Mouse (Mus musculus): Measurements from ENCODE around the gene Tnxb. TPM values are rescaled to one million over a fixed set of nuclear protein-coding genes. Genes with fewer than 3 reads are reported as not detected.

Tnxb gene
- polyA plus RNA-seq, 1 experiment from 2014 or later, result 0.05 TPM

DNA sequence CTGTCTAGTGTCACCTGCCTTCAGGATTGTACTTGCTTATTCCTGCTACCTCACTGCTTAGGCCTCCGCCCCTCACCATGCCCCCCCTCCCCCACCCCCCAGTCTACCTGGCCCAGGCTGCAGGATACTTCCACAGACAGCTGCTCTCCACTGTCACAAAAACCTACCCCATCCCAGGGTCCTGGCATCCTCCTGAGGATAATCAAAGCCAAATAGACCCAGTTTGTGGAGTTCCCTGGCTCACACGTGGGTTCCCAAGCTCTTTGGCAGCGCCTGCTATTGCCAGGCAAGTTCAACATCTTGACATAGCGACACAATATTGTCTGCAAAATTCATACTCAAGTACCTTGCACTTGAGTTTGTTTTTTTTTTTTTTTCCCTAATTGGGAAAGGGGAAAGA, 10.3 kb downstream of the Tnxb start:
- Histone ChIP-seq H3K27ac (no peak overlapping the region), H3K36me3 (ENCODE audit: poor library complexity, severe bottlenecking) (no peaks in the 10 kb centered on the region), H3K4me1 (peaks cover 7% of the 10 kb centered on the region), H3K4me2 (no peak overlapping the region), H3K9ac (no peak overlapping the region), H3K27me3 (peaks cover 16% of the 10 kb centered on the region), H3K4me3 (no peak overlapping the region), H3K9me3 (replicated peaks) (no peaks in the 10 kb centered on the region)
- 75% methylated on average over 4 of the region's 4 CpGs for WGBS
- ATAC-seq, result no peak

DNA sequence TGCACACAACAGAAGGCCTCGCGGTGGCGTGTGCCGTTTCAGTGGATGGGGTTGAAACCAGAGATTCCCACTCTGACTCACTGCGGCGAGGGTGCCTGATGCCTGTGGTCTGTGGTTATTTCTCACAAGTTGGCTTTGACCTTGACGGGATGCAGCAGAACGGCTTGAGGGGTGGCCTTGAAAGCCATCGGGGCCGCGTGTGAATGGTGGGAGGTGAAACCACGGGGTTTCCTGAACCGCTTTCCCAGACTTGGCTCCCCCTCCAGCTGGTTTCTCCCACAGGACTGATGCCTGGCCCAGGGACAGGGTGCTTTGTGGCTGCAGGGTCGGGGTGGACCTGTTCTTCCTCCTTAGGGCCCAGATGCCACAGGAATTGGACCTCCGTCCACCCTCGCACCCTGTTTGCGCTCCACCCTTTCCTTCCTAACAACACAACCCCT, 10.8 kb downstream of the Tnxb start:
- no peak for ATAC-seq
- Histone ChIP-seq H3K36me3 (ENCODE audit: poor library complexity, severe bottlenecking) (no peaks in the 10 kb centered on the region), H3K4me1 (peaks cover 7% of the 10 kb centered on the region), H3K27me3 (peaks cover 12% of the 10 kb centered on the region), H3K4me2 (no peak overlapping the region), H3K9ac (no peak overlapping the region), H3K9me3 (replicated peaks) (no peaks in the 10 kb centered on the region), H3K4me3 (no peak overlapping the region), H3K27ac (no peak overlapping the region)
- 84% methylated on average over 17 of the region's 17 CpGs for WGBS

DNA sequence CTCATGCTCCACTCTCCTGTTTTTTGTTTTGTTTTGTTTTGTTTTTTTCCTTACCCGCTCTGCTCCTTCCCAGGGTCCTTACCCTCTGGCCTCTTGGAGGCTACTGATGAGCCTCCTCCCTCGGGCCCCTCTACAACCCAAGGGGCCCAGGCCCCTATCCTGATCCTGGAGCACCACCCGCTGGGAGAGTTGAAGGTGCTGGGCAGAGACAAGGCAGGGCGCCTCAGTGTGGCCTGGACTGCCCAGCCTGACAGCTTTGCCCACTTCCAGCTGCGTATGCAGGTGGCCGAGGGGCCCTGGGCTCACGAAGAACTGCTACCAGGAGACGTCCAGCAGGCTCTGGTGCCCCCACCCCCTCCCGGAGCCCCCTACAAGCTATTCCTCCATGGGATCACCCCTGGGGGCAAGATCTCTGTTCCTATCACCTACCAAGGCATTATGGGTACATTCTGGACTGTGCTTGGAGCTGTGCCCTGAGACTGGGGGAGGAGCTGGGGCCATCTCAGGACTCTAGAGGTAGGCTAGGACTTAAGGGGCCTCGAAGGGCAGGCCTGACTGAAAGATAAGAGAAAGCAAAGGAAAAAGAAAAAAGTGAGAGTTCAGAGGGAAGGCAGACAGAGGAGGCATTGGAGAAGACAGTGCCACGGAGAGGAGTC, 11.7 kb downstream of the Tnxb start:
- Histone ChIP-seq H3K27me3 (peaks cover 12% of the 10 kb centered on the region; the same call in 1 of the 2 replicates), H3K4me2 (no peak overlapping the region), H3K36me3 (ENCODE audit: poor library complexity, severe bottlenecking) (no peaks in the 10 kb centered on the region), H3K9me3 (replicated peaks) (no peaks in the 10 kb centered on the region), H3K4me3 (no peak overlapping the region), H3K9ac (no peak overlapping the region), H3K27ac (no peak overlapping the region), H3K4me1 (peaks cover 7% of the 10 kb centered on the region)
- WGBS, result 73% methylated on average over 11 of the region's 11 CpGs
- no peak for ATAC-seq

DNA sequence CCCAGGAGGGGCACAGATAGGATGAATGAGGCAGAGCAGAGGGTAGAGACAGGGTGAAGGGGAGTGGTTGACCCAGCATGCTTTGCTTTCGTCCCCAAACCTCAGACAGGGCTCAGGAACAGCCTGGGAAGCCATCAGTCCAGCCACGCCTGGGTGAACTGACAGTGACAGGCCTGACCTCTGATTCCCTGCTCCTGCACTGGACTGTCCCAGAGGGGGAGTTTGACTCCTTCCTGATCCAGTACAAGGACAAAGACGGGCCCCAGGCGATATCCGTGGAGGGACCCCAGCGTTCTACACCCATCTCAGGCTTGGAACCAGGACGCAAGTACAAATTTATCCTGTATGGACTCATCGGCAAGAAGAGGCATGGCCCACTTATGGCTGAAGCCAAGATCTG, 12.8 kb downstream of the Tnxb start:
- Histone ChIP-seq H3K36me3 (ENCODE audit: poor library complexity, severe bottlenecking) (no peaks in the 10 kb centered on the region), H3K4me3 (no peak overlapping the region), H3K4me2 (no peak overlapping the region), H3K4me1 (peaks cover 7% of the 10 kb centered on the region), H3K9ac (no peak overlapping the region), H3K27me3 (peaks cover 12% of the 10 kb centered on the region; the same call in 1 of the 2 replicates), H3K9me3 (replicated peaks) (no peaks in the 10 kb centered on the region), H3K27ac (no peak overlapping the region)
- no peak for ATAC-seq
- 79% methylated on average over 8 of the region's 8 CpGs for WGBS

DNA sequence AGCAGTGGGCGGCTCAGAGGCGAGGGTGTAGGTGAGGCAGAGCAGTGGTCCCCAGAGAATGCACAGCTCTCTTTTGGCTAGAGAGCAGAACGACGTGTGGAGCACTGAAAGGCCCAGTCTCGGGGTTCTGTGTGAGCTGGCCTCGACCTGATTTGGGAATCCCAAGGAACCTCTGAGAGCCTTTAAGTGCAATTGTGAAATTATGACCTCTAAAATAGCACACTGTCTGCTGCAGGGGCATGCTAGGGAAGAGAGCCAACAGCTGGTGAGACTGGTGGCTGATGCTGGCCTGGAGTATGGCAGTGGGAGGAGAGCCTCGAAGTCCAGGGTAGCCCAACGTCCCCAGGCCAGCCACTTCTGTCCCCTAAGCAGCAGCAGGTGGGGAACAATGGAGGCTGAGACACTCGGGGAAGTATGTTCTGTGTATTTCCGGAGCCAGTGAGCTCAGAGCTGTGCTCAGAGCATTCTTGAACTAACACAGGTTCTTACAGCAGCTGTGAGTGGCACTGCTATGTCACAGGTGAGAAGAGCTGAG, 13.4 kb downstream of the Tnxb start:
- Histone ChIP-seq H3K9ac (no peak overlapping the region), H3K4me2 (no peak overlapping the region), H3K36me3 (ENCODE audit: poor library complexity, severe bottlenecking) (no peaks in the 10 kb centered on the region), H3K27ac (no peak overlapping the region), H3K27me3 (peaks cover 8% of the 10 kb centered on the region; the same call in 1 of the 2 replicates), H3K4me3 (no peak overlapping the region), H3K4me1 (peaks cover 7% of the 10 kb centered on the region), H3K9me3 (replicated peaks) (no peaks in the 10 kb centered on the region)
- WGBS, result 70% methylated on average over 10 of the region's 10 CpGs
- no peak for ATAC-seq

DNA sequence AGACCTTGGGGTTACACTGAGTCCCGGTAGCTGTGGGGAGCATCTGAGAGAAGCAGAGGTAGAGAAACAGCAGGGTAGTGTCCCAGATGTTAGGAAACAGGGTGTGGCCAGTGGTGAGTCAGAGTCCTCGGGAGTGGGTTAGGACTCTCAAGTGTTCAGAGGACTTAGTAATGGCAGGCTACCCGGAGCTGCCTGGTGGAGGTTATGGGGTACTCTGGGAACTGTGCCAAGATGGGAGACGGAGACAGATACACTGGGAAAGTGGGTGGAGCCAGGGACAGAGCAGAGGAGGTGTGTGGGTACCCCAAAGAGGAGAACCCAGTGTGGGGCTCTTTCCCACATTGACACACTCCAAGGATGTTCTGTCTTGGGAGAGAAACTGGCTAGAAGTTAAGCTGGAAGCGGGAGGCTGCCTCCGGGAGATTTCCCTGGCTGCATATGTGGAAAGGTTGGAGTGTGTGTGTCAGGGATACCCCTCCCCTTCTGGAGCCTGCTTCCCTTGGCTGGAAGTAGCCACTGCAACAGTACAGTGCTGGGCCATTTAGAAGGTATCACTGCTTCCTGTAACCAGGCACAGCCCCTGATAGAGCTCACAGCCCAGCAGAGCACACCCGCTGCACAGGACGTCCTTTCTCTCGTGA, 14.0 kb downstream of the Tnxb start:
- H3K27ac ChIP-seq, result no peak overlapping the region
- H3K36me3 ChIP-seq (ENCODE audit: poor library complexity, severe bottlenecking), result no peaks in the 10 kb centered on the region
- peaks cover 7% of the 10 kb centered on the region for H3K4me1 ChIP-seq
- ATAC-seq, result no peak
- no peak overlapping the region for H3K4me2 ChIP-seq
- WGBS, result 69% methylated on average over 9 of the region's 9 CpGs
- H3K27me3 ChIP-seq, result 0 out of 2 replicates have a peak, but pooled peaks cover 7% of the 10 kb centered on the region
- H3K9ac ChIP-seq, result no peak overlapping the region
- no peaks in the 10 kb centered on the region for H3K9me3 ChIP-seq (replicated peaks)
- H3K4me3 ChIP-seq, result no peak overlapping the region

DNA sequence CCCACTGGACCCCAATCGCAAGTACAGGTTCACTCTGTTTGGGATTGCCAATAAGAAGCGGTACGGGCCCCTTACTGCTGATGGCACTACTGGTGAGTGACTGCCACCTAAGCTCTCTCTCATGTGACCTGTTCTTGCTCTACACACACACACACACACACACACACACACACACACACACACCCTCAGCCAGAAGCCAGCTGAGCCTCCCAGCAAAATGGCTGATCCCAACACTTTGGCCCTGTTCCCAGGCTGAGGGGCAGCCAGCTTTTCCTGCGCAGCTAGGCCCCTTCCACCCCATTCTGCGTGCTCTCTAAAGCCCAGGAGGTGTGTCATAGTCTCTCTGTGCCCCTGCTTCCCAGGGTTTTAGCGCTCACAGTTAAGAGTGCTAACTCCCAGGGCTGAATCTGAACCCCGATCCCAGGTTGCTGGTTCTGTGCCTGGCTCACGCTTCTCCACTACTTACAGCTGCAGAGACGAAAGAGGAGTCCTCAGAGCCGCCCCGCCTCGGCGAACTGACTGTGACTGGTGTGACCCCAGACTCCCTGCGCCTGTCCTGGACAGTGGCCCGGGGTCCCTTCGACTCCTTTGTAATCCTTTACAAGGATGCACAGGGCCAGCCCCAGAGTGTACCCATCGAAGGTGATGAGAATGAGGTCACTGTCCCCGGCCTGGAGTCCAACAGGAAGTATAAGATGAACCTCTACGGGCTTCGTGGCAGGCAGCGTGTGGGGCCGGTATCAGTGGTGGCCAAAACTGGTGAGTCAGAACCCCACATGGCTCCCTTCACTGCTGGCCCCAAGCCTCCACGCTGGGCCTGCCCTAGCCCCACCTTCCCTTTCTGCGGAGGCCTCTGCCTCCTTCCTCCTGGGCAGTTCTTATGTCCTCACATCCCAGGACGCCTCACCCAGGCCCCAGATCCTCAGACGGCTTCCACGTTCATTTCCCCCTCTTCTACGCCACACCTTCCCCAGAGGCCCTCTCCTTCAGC, 15.1 kb downstream of the Tnxb start:
- Histone ChIP-seq H3K9ac (no peak overlapping the region), H3K4me2 (no peak overlapping the region), H3K27me3 (0 out of 2 replicates have a peak, but pooled peaks cover 1% of the 10 kb centered on the region), H3K4me3 (no peak overlapping the region), H3K4me1 (peaks cover 7% of the 10 kb centered on the region), H3K9me3 (replicated peaks) (no peaks in the 10 kb centered on the region), H3K36me3 (ENCODE audit: poor library complexity, severe bottlenecking) (no peaks in the 10 kb centered on the region), H3K27ac (no peak overlapping the region)
- ATAC-seq, result peak; percentile 36; the same call in 1 of the 2 replicates
- WGBS, result 84% methylated on average over 28 of the region's 28 CpGs

DNA sequence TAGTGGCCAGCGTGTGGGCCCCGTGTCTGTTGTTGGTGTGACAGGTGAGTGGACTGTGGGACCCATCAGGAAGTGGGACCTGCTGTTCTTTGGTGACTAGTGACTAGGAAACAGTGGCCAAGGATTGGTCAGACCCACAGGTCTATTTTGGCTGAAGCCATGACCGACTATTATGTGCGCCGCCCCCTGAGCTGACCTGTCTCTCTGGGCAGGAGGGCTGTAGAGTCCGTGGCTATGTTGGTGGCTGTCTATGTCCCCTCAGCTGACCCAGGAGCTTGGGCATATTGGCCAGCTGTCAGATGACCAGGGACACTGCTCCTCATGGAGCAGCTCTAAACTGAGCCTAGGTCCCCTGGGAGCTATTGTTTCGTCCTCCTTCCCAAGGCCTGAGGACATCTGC, 18.6 kb downstream of the Tnxb start:
- H3K4me1 ChIP-seq, result peaks cover 7% of the 10 kb centered on the region
- no peak for ATAC-seq
- no peaks in the 10 kb centered on the region for H3K36me3 ChIP-seq (ENCODE audit: poor library complexity, severe bottlenecking)
- no peak overlapping the region for H3K4me2 ChIP-seq
- H3K9me3 ChIP-seq (replicated peaks), result no peaks in the 10 kb centered on the region
- H3K27me3 ChIP-seq, result no peaks in the 10 kb centered on the region
- no peak overlapping the region for H3K4me3 ChIP-seq
- H3K27ac ChIP-seq, result no peak overlapping the region
- no peak overlapping the region for H3K9ac ChIP-seq
- 92% methylated on average over 7 of the region's 7 CpGs for WGBS

DNA sequence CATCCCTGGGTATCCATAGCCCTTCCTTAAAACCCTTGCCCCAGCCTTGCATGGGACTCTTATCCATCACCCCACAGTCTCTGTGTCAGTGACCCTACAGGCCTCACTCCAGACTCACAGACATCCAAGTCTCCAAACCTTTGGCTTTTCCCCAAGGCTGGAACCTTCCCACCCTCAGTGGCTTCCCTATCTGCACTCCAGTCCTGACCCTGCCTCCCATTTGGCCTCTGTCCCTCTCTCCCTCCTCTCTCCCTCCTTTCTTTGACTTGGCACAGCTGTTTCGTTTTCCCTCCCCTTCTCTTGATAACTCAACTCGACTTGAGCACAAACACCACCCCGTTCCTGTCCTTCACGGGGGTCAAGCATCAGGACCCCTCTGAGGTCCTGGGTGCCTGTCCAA, 20.1 kb downstream of the Tnxb start:
- peaks cover 2% of the 10 kb centered on the region; the same call in 1 of the 2 replicates for H3K4me1 ChIP-seq
- H3K27me3 ChIP-seq, result no peaks in the 10 kb centered on the region
- no peak overlapping the region for H3K9ac ChIP-seq
- 72% methylated on average over 4 of the region's 4 CpGs for WGBS
- no peaks in the 10 kb centered on the region for H3K36me3 ChIP-seq (ENCODE audit: poor library complexity, severe bottlenecking)
- H3K4me2 ChIP-seq, result no peak overlapping the region
- H3K9me3 ChIP-seq (replicated peaks), result no peaks in the 10 kb centered on the region
- H3K27ac ChIP-seq, result no peak overlapping the region
- no peak overlapping the region for H3K4me3 ChIP-seq
- no peak for ATAC-seq

DNA sequence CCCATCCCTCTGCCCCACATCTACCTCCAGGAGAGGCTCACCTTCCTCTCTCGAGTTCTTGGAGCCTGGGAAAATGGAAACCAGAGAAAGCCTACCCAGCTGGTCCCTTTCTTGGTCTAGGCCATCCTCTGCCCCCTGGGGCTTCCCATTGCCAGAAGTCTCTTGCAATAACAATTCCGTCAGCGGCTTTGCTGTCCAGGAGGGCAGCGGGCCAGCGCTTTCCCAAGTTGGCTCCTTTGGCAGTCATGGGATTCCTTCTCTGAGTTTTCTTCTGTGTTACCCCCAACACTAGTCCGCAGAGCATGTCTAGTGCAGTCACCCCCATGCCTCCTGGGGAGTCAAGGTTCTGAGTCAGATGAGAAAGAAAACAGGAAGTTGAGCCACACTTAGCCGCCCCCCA, 22.6 kb downstream of the Tnxb start:
- H3K4me3 ChIP-seq, result no peak overlapping the region
- H3K4me1 ChIP-seq, result no peaks in the 10 kb centered on the region
- no peaks in the 10 kb centered on the region for H3K27me3 ChIP-seq
- no peaks in the 10 kb centered on the region for H3K9me3 ChIP-seq (replicated peaks)
- H3K27ac ChIP-seq, result no peak overlapping the region
- ATAC-seq, result no peak
- 71% methylated on average over 7 of the region's 7 CpGs for WGBS
- H3K36me3 ChIP-seq (ENCODE audit: poor library complexity, severe bottlenecking), result no peaks in the 10 kb centered on the region
- no peak overlapping the region for H3K9ac ChIP-seq
- H3K4me2 ChIP-seq, result no peak overlapping the region

DNA sequence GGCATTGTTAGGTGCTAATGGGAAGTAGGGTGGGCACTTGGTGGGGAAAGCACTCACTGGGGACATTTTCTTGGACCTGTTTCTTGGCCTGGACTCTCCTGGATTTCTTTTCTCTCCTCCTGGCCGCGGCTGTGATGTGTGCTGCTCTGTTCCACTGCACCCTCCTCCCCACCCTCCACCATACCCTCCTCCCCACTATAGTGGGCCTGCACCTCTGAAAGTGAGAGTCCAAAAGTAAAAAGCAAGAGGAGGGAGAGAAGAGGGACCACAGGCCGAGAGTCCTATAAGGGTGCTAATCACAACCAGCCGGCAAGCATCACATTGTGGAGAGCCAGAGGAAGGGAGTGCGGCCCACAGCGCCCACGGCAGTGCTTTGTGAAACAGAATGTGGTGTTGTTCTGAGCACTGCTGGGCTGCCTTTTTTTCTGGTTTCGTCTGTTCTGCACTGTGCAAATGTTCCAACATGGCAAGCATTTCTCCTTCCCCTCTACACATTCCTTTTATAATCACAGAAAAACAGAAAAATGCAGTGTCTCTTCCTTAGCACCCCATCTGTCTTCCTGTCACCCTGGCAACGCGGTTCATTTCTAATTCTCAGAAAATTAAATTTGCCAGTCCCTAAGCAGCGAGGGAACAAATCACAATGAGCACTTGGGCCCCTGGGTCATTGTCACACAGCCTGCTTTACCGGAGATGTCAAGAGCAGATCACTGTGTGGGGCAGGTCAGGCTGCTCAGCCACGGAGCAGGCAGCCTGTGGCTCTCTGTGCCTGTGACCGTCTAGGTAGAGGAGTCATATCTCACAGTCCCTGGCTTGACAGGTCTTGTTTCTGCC, 29.5 kb downstream of the Tnxb start:
- ATAC-seq, result peak; percentile 38; the same call in 1 of the 2 replicates
- Histone ChIP-seq H3K27ac (peak overlapping the region; percentile 55), H3K9ac (no peak overlapping the region), H3K4me3 (no peak overlapping the region), H3K9me3 (replicated peaks) (no peaks in the 10 kb centered on the region), H3K36me3 (ENCODE audit: poor library complexity, severe bottlenecking) (no peaks in the 10 kb centered on the region), H3K27me3 (no peaks in the 10 kb centered on the region), H3K4me2 (no peak overlapping the region), H3K4me1 (peaks cover 7% of the 10 kb centered on the region)
- 57% methylated on average over 14 of the region's 14 CpGs for WGBS
